Mouse (Mus musculus): ENCODE measurements around the gene Muc4. TPM values are rescaled to one million over a fixed set of nuclear protein-coding genes. Genes with fewer than 3 reads are reported as not detected.

Gene Muc4
- polyA plus RNA-seq, 1 experiment from 2014 or later: 2.5 TPM

DNA sequence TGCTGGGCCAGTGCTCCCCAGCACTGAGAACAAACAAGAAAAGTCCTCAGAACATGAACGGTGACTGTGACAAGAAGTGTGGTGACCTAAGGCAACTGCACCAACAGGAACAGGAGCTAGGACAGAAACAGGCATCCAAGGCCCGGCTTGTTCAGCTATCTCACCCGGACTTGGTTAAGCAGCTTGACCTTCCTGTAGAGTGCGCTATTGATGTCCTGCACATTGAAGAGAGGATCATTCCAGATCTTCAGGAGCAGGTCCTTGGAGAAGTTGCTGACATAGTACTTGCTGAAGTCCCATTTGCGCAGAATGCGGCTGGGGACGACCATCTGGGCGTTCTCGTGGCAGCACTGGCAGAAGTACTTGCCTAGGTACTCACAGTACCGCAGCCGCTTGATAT is 90.8 kb downstream of the Muc4 start:
- no peak for ATAC-seq
- H3K27ac ChIP-seq: no peak overlapping the region
- H3K9ac ChIP-seq: no peak overlapping the region
- peaks cover 25% of the 10 kb centered on the region for H3K36me3 ChIP-seq
- H3K4me2 ChIP-seq (replicated peaks): no peak overlapping the region
- peaks cover 7% of the 10 kb centered on the region for H3K4me1 ChIP-seq (replicated peaks)
- H3K4me3 ChIP-seq (replicated peaks): no peak overlapping the region
- no peaks in the 10 kb centered on the region for H3K27me3 ChIP-seq (replicated peaks)
- H3K9me3 ChIP-seq: no peaks in the 10 kb centered on the region
- WGBS: 95% methylated on average over 11 of the region's 11 CpGs

DNA sequence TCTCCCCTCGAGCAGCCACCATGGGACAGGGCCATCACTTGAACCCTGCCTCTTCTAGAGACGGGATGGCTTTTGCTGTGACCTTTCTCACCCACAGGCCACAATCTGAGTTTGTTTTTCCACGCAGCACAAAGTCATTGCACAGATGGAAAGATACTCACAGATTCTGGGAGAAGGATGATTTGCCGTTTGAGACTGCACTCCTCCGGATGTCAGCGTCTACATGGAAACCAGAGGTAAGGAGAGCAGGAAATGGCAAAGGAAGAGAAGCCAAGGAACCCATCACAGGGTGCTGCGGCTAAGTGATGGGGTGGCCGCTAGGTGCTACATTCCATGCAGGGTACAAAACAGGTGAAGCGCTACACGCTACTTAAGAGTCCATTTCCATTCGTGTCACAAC is 93.4 kb downstream of the Muc4 start:
- Histone ChIP-seq H3K9me3 (no peaks in the 10 kb centered on the region), H3K4me3 (replicated peaks) (no peak overlapping the region), H3K36me3 (peaks cover 19% of the 10 kb centered on the region), H3K27ac (no peak overlapping the region), H3K9ac (no peak overlapping the region), H3K4me2 (replicated peaks) (no peak overlapping the region), H3K4me1 (replicated peaks) (no peaks in the 10 kb centered on the region), H3K27me3 (replicated peaks) (no peaks in the 10 kb centered on the region)
- no peak for ATAC-seq
- WGBS: 88% methylated on average over 11 of the region's 11 CpGs

DNA sequence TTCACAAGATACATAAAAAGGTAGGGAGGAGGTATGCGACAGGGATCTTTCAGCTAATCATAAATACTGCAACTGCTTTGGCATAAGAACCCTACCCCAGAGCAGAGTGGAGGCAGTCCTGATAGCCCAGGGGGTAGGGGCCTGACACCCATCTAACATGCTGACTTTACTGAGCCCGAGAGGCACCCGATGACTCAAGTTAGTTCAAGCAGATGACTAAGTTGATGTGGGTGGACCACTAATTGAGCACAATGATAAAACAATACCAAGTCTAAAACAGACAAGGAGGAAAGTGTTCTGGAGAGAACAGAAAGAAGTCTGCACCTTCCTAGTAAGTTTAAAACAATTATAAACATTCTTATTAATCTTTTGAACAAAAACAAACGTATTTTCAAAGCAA is 95.8 kb downstream of the Muc4 start:
- no peak overlapping the region for H3K4me2 ChIP-seq (replicated peaks)
- no peak overlapping the region for H3K9ac ChIP-seq
- no peak for ATAC-seq
- WGBS: 88% methylated on average over 4 of the region's 4 CpGs
- H3K4me1 ChIP-seq (replicated peaks): no peaks in the 10 kb centered on the region
- no peak overlapping the region for H3K27ac ChIP-seq
- peaks cover 22% of the 10 kb centered on the region for H3K36me3 ChIP-seq
- H3K27me3 ChIP-seq (replicated peaks): no peaks in the 10 kb centered on the region
- no peaks in the 10 kb centered on the region for H3K9me3 ChIP-seq
- no peak overlapping the region for H3K4me3 ChIP-seq (replicated peaks)

Other genes with a start within 250 kb of the Muc4 start
- gene Slc51a, start 248.0 kb upstream of the Muc4 start, polyA plus RNA-seq (2015; fragmentation: Nextera tagmentation; extraction: Ambion mirVana): 97.1 and 104 TPM in 2 replicates
- 1.1 and 1.2 TPM in 2 replicates for gene Zdhhc19, start 239.6 kb upstream of the Muc4 start, polyA plus RNA-seq (2015; fragmentation: Nextera tagmentation; extraction: Ambion mirVana)
- gene Tfrc, start 127.0 kb upstream of the Muc4 start, polyA plus RNA-seq (2015; fragmentation: Nextera tagmentation; extraction: Ambion mirVana): 88.1 and 103 TPM in 2 replicates
- gene Tnk2, start 92.0 kb upstream of the Muc4 start, polyA plus RNA-seq (2015; fragmentation: Nextera tagmentation; extraction: Ambion mirVana): 9.2 and 10.1 TPM in 2 replicates
- gene Muc20, start 61.5 kb downstream of the Muc4 start, polyA plus RNA-seq (2015; fragmentation: Nextera tagmentation; extraction: Ambion mirVana): 0.09 TPM in 1 of 2 replicates, not detected in the other
- gene Smbd1, start 74.6 kb downstream of the Muc4 start, polyA plus RNA-seq (2015; fragmentation: Nextera tagmentation; extraction: Ambion mirVana): 0.61 and 1.0 TPM in 2 replicates
- gene Fyttd1, start 141.6 kb downstream of the Muc4 start, polyA plus RNA-seq (2015; fragmentation: Nextera tagmentation; extraction: Ambion mirVana): 72.6 and 97.7 TPM in 2 replicates
- 14.1 and 14.3 TPM in 2 replicates for gene Rubcn, start 141.9 kb downstream of the Muc4 start, polyA plus RNA-seq (2015; fragmentation: Nextera tagmentation; extraction: Ambion mirVana)
- 14.6 and 15.3 TPM in 2 replicates for gene Lrch3, start 178.2 kb downstream of the Muc4 start, polyA plus RNA-seq (2015; fragmentation: Nextera tagmentation; extraction: Ambion mirVana)